Mouse (Mus musculus) neural tube, embryonic 13.5 days (tissue): ENCODE results near the gene Igf1. TPM values are rescaled to one million over a fixed set of nuclear protein-coding genes. Genes with fewer than 3 reads are reported as not detected.

ENCODE experiments used
- ATAC-seq: fragments of 200-750 bp; cut with Nextera tagmentation; 2 replicates; pipeline ENCODE4 v1.8.0; 2017; ENCODE audit warnings: low read depth, mild to moderate bottlenecking, moderate TSS enrichment, moderate library complexity
- H3K27ac ChIP-seq: fragments of 300-500 bp; sonication (generic); replicated peaks from 2 replicates; pipeline ENCODE4 v1.5.1; 2015; ENCODE audit warnings: moderate library complexity, mild to moderate bottlenecking, inconsistent platforms
- H3K27me3 ChIP-seq: fragments of 300-500 bp; sonication (generic); 2 replicates; pipeline ENCODE4 v1.6.1; 2015; ENCODE audit warnings: mild to moderate bottlenecking, inconsistent platforms
- H3K36me3 ChIP-seq: fragments of 300-500 bp; sonication (generic); 2 replicates; pipeline ENCODE4 v1.6.1; 2015; ENCODE audit warnings: mild to moderate bottlenecking, inconsistent platforms
- H3K4me1 ChIP-seq: fragments of 300-500 bp; sonication (generic); replicated peaks from 2 replicates; pipeline ENCODE4 v1.6.1; 2015; ENCODE audit warnings: inconsistent platforms
- H3K4me2 ChIP-seq: fragments of 300-500 bp; sonication (generic); 2 replicates; pipeline ENCODE4 v1.6.1; 2015; ENCODE audit warnings: inconsistent platforms, mild to moderate bottlenecking, moderate library complexity
- H3K4me3 ChIP-seq: fragments of 300-500 bp; sonication (generic); 2 replicates; pipeline ENCODE4 v1.5.1; 2015; ENCODE audit warnings: mild to moderate bottlenecking, inconsistent platforms
- H3K9ac ChIP-seq: fragments of 300-500 bp; sonication (generic); 2 replicates; pipeline ENCODE4 v1.6.1; 2015; ENCODE audit warnings: moderate library complexity, mild to moderate bottlenecking, inconsistent platforms
- H3K9me3 ChIP-seq: fragments of 300-500 bp; sonication (generic); 2 replicates; pipeline ENCODE4 v1.6.1; 2016; ENCODE audit warnings: inconsistent platforms
- WGBS: fragments of 180-500 bp; shearing (Covaris S2); methylation state at CpG from one replicate; pipeline ENCODE4 v1.1.7; 2015; 5-methylcytosine and 5-hydroxymethylcytosine counted together
- polyA plus RNA-seq: library from polyadenylated mRNA; unstranded; fragments of >200 nt; fragmentation: Nextera tagmentation; extraction: Ambion mirVana; gene quantifications from 2 replicates; pipeline ENCODE4 v1.2.1, GENCODE M21; 2015

The Igf1 gene
- polyA plus RNA-seq, 1 experiment from 2014 or later: 19.9 TPM

DNA sequence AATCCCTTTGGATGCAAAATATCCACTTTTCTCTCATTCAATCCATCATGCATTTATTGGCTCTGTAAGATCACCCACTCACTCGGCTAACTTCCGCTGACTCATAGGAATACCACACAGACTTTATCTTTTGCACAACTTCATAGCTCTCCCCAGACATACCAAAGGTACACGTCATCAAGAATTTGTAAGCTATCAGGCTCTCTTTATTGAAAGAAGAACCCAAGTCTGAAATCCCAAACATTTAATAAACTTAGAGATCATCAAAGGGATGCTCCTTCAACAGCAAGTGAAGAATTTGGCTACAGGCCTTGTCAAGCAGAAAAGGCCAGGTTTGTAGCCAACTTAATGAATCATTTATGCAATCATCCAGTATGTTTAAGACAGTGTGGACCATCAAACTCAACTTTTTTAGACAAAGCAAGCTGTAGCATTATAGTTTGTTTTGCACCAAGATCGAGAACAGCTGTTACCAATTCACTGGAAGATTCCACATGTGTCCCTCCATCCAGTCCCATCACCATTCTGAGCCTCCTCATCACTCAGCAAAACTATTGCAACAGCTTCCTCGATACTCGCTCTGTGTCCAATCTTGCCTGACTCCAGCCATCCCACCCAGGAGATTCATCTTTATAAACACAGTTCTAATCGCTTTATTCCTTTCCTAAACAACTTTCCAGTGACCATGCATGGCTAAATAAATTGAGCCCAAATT lies 22.2 kb downstream of the Igf1 start:
- ATAC-seq: no peak
- no peak overlapping the region for H3K4me3 ChIP-seq
- no peak overlapping the region for H3K27ac ChIP-seq
- H3K4me1 ChIP-seq: no peaks in the 10 kb centered on the region
- WGBS: 88% methylated on average over 7 of the region's 7 CpGs
- no peaks in the 10 kb centered on the region for H3K36me3 ChIP-seq
- H3K9ac ChIP-seq: no peak overlapping the region
- H3K27me3 ChIP-seq: no peaks in the 10 kb centered on the region
- no peaks in the 10 kb centered on the region for H3K9me3 ChIP-seq
- H3K4me2 ChIP-seq: no peak overlapping the region

DNA sequence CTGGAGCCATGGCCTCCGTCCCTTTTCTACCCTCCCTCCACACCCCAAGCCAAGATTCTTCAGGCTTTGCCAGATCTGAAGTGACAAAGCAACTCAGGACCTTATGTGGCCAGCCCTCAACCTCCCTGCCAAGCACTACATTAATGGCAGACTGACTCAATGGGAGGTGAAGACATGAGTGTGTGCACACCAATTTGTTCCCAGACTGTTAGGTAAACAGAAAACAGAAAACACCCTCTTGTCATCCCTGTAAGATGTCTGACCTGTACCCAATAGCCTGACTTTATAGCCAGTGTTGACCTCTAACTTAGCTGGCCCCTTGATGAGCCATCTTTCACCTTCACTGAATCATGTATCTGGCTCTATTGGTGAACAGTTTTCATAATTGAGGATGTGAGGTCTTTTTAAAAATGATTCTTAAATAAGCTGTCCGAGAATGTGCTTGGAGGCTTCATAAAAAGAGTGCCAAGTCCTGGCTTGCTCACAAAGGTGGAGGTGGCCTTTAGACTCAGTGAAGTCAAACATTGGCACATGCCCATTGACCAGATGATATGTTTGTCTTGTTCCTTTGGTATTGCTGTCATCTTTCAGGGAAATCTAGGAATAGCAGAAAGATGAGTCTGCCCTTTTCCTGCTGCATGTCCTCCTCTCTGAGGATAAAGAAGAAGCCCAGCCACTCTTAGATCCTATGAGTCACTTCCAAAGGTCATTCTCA lies 27.4 kb downstream of the Igf1 start:
- Histone ChIP-seq H3K27ac (no peak overlapping the region), H3K9me3 (no peaks in the 10 kb centered on the region), H3K9ac (no peak overlapping the region), H3K4me1 (no peaks in the 10 kb centered on the region), H3K36me3 (no peaks in the 10 kb centered on the region), H3K27me3 (no peaks in the 10 kb centered on the region), H3K4me2 (no peak overlapping the region), H3K4me3 (no peak overlapping the region)
- no peak for ATAC-seq
- whole genome bisulfite sequencing: 92% methylated on average over 2 of the region's 2 CpGs

DNA sequence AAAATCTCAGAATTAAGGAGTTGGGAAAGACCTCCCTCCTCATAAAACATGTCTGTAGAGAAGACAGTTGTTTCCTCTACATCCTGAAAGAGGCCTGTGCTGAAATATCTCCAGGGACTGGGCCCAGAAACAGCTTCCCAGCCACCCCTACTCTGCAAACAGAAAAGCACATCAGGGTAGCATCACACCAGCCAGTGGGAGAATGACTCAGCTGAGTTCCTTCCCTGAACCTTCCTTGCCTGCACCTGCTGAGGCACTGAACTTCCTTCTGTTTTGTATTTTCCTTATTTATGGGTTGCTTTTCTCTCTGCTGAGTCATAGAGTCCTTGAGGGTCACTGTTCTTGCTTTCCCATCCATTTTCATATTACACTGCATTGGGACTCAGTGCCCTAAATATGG lies 31.8 kb downstream of the Igf1 start:
- H3K9ac ChIP-seq: no peak overlapping the region
- H3K4me2 ChIP-seq: no peak overlapping the region
- no peak overlapping the region for H3K27ac ChIP-seq
- no peaks in the 10 kb centered on the region for H3K27me3 ChIP-seq
- H3K36me3 ChIP-seq: no peaks in the 10 kb centered on the region
- no peak overlapping the region for H3K4me3 ChIP-seq
- no peaks in the 10 kb centered on the region for H3K4me1 ChIP-seq
- no peaks in the 10 kb centered on the region for H3K9me3 ChIP-seq
- ATAC-seq: no peak

DNA sequence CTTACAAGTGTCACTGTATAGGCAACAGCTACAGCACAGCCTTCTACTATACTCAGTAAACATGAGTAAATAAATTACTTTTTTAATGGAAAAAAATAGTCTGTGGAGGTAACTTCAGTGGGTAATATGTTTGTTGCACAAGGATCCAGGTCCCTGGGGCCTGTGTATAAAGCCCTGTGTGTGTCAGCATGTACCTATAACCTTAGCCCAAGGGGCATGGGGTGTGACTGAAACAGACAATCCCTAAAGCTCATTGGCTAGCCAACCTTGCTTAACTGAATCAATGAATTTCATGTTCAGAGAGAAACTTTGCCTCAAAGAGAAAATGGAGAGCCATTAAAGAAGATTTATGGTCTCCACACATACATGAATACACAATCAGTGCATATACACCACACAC lies 34.2 kb downstream of the Igf1 start:
- H3K27ac ChIP-seq: no peak overlapping the region
- H3K27me3 ChIP-seq: no peaks in the 10 kb centered on the region
- H3K9me3 ChIP-seq: no peaks in the 10 kb centered on the region
- H3K36me3 ChIP-seq: no peaks in the 10 kb centered on the region
- H3K9ac ChIP-seq: no peak overlapping the region
- no peak overlapping the region for H3K4me3 ChIP-seq
- no peak overlapping the region for H3K4me2 ChIP-seq
- no peaks in the 10 kb centered on the region for H3K4me1 ChIP-seq
- no peak for ATAC-seq

DNA sequence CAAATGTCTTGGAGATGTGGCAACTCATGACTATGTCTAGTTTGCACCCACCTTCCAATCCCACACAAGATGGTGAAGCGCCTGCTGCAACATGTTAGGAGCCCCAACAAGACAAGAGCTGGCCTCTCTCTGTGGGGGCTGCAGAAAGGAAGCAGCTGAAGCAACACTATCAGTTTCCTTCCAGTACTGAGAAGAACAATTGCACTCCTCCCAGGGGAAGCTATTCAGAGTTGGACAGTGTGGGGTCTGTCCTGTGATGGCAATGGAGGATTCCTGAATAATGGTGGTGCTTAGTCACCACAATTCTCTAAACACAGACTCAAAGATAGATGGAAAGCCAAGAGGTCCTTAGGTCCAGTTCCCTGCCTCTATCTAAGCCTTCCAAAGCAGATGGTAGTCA lies 35.2 kb downstream of the Igf1 start:
- Histone ChIP-seq H3K27ac (no peak overlapping the region), H3K27me3 (no peaks in the 10 kb centered on the region), H3K9me3 (no peaks in the 10 kb centered on the region), H3K4me3 (no peak overlapping the region), H3K9ac (no peak overlapping the region), H3K4me2 (no peak overlapping the region), H3K36me3 (no peaks in the 10 kb centered on the region), H3K4me1 (no peaks in the 10 kb centered on the region)
- ATAC-seq: no peak
- 88% methylated on average over 1 of the region's 1 CpGs for WGBS

DNA sequence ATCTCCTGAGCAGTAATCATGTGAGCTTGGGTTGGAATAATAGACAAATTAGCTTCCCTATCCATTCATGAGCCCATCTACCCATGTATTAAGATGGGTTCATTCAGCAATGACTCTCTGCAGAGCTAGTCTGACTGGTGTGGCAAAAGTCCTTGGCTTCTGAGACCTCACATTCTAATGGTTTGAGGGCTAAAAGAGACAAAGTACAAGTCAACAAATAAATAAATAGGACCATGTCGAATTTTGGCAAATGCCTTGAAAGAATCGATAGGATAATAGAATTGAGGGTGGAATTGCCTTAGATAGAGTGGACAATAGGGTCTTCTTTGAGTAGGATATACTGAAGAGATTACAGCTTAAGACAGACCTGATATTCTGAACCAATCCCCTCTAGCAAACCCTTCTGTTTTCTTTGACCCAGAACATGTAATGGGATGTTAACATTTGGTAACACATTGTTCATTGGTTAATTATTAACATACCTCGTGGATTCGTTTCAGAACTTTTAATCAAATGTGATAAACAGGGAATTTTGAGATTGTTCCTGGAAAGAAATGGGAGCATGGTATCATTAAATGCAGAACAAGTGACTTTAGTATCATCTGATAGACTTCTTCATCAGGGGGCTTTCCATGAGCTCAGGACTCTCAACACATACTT lies 36.5 kb downstream of the Igf1 start:
- WGBS: 86% methylated on average over 4 of the region's 4 CpGs
- Histone ChIP-seq H3K9ac (no peak overlapping the region), H3K27ac (no peak overlapping the region), H3K4me2 (no peak overlapping the region), H3K9me3 (no peaks in the 10 kb centered on the region), H3K4me3 (no peak overlapping the region), H3K4me1 (no peaks in the 10 kb centered on the region), H3K36me3 (no peaks in the 10 kb centered on the region), H3K27me3 (no peaks in the 10 kb centered on the region)
- no peak for ATAC-seq

DNA sequence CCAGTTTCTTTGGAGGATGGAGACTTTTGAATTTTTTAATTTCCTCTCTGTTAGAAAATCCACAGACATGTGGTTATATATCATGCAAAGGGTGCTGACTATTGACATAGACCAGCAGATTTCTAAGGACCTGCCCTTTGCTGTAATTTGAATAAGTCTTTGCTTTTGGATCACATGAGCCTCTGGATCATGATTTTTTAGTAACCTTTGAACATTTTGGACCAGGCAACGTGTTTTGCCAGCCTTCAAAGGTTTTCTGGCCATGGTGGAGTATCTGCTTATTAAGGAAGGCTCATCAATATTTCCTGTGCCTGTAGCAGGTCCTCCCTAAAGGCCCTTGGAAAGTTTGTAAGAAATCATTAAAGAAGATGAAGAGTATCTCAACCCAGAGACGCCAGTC lies 37.3 kb downstream of the Igf1 start:
- H3K27ac ChIP-seq: no peak overlapping the region
- WGBS: 53% methylated on average over 2 of the region's 2 CpGs
- no peaks in the 10 kb centered on the region for H3K9me3 ChIP-seq
- H3K4me1 ChIP-seq: no peaks in the 10 kb centered on the region
- H3K36me3 ChIP-seq: no peaks in the 10 kb centered on the region
- H3K4me3 ChIP-seq: no peak overlapping the region
- H3K9ac ChIP-seq: no peak overlapping the region
- no peak for ATAC-seq
- no peaks in the 10 kb centered on the region for H3K27me3 ChIP-seq
- H3K4me2 ChIP-seq: no peak overlapping the region

DNA sequence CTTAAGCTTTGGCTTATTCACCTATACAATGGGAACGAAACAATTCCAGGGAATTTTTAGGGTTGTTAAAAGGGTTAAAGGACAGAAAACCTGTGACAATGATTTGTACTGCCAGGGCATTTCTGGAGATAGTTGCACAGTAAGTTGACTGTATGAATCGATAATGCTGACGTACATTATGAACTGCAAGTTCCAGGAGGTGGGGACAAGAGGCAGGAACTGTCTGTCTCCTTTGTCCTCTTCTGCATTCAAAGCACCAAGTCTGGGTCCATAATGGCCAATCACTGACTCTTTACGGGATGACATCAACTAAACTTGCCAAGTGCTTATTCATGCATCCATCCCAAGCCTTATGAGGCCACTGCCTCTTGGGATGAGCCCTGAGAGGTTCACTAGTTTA lies 39.3 kb downstream of the Igf1 start:
- Histone ChIP-seq H3K27ac (no peak overlapping the region), H3K4me3 (no peak overlapping the region), H3K36me3 (no peaks in the 10 kb centered on the region), H3K27me3 (no peaks in the 10 kb centered on the region), H3K9ac (no peak overlapping the region), H3K9me3 (no peaks in the 10 kb centered on the region), H3K4me1 (no peaks in the 10 kb centered on the region), H3K4me2 (no peak overlapping the region)
- WGBS: 91% methylated on average over 4 of the region's 4 CpGs
- ATAC-seq: no peak

DNA sequence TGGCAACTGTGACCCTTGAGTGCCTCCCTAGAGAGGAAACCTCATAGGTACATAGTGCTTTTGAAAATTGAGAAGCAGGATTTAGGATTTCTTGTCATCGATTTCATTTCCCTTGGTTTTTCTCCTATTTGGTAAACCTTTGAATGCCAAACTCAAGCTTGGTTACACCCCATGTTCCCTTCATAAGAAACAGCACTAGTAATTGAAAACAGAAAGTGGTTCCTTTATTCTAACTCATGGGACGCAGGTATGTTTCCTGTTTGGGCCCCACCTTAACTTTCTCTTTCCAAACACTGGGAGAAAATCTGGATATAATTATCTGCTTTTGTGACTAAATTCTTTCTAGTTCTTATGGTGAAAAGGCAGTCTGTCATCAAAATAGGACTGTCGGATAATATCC lies 40.8 kb downstream of the Igf1 start:
- Histone ChIP-seq H3K4me3 (no peak overlapping the region), H3K9me3 (no peaks in the 10 kb centered on the region), H3K27ac (no peak overlapping the region), H3K4me1 (no peaks in the 10 kb centered on the region), H3K27me3 (no peaks in the 10 kb centered on the region), H3K36me3 (no peaks in the 10 kb centered on the region), H3K4me2 (no peak overlapping the region), H3K9ac (no peak overlapping the region)
- WGBS: 95% methylated on average over 3 of the region's 3 CpGs
- ATAC-seq: no peak

DNA sequence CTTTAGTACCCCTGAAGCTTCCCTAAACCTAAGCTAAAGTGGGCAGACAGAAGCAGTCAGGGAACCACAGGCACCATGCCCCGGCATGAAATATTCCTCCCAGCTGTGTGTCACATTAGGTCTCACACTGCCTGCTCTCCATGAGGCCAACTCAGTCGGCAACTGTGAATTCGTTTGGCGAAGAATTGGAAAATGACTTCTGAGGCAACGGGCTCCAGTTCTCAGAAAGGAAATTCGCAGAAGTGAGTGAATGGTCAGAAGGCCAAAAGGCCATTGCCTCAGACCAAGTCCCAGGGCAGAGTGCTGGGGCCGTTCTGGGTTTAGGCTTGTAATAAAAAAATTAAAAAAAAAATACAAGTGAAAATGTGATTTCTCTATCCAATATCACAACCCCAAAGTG lies 43.9 kb downstream of the Igf1 start:
- H3K4me3 ChIP-seq: no peak overlapping the region
- 74% methylated on average over 7 of the region's 7 CpGs for WGBS
- ATAC-seq: no peak

DNA sequence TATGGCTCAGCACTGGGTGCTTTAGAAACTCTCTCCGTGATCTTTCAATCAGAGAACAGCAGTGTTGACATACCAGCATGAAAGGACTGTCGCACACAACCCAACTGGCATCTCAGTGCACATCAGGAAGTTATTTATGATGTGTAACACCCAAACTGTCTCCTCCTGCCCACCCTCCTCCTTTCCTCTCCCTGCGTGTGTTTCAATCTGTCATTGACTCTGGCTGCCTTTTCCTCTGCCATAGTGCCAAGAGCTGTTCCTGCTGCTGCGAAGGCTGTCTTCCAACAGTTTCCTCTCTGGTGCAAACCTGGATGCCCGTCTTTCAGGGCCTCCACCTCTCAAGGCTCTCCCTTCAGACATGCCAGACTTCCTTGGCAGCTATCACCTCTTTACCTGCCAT lies 46.3 kb downstream of the Igf1 start:
- H3K27me3 ChIP-seq: no peaks in the 10 kb centered on the region
- WGBS: 57% methylated on average over 5 of the region's 5 CpGs
- H3K9me3 ChIP-seq: no peaks in the 10 kb centered on the region
- no peak overlapping the region for H3K4me2 ChIP-seq
- no peak overlapping the region for H3K9ac ChIP-seq
- H3K4me3 ChIP-seq: no peak overlapping the region
- H3K4me1 ChIP-seq: no peaks in the 10 kb centered on the region
- H3K27ac ChIP-seq: no peak overlapping the region
- H3K36me3 ChIP-seq: no peaks in the 10 kb centered on the region
- no peak for ATAC-seq

More for the DNA sequence above, 43.9 kb downstream of the Igf1 start:
- Histone ChIP-seq H3K9me3 (no peaks in the 10 kb centered on the region), H3K36me3 (no peaks in the 10 kb centered on the region), H3K4me1 (no peaks in the 10 kb centered on the region), H3K27ac (no peak overlapping the region), H3K4me2 (no peak overlapping the region), H3K9ac (no peak overlapping the region), H3K27me3 (no peaks in the 10 kb centered on the region)

DNA sequence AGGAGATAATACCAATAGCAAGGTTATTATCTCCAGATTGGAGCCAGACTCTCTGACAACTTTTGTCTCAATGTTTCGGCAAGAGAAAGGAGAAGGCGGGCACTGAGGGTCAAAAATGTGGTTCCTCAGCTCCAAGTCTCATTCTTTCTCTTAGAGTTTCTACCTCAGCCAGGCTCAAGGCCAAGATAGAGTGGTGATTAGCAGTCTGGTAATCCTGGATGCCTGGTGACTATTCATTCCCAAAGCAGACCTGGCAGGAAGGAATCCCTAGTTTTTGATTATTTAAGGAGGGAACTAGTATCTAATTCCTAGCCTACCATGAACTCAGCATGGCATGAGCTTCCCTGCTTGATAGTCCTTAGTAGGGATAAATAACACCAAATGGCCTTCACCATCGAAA lies 47.0 kb downstream of the Igf1 start:
- no peak overlapping the region for H3K4me2 ChIP-seq
- H3K27me3 ChIP-seq: no peaks in the 10 kb centered on the region
- no peak overlapping the region for H3K4me3 ChIP-seq
- H3K9me3 ChIP-seq: no peaks in the 10 kb centered on the region
- no peak overlapping the region for H3K9ac ChIP-seq
- H3K4me1 ChIP-seq: no peaks in the 10 kb centered on the region
- H3K27ac ChIP-seq: no peak overlapping the region
- no peak for ATAC-seq
- WGBS: 87% methylated on average over 3 of the region's 3 CpGs
- no peaks in the 10 kb centered on the region for H3K36me3 ChIP-seq
